ENCODE assay signal across 11 mouse cellular contexts in genomic region chr9:53967610-53968368, GRCm38 (mm10). TPM values are rescaled to one million over a fixed set of nuclear protein-coding genes. Genes with fewer than 3 reads are reported as not detected.
A peak's percentile ranks its signal among the peaks of the same experiment; 100 is the strongest.
DNase-seq lines count a peak whose midpoint lies in the region; ATAC-seq lines count a peak whose summit lies in the region.
"Had no signal": no experiment of that assay in that cellular context is flagged by ENCODE, and none has a peak within 500 bp of the region (broad histone marks: within the 10 kb centered on the region; RNA-seq: fewer than 3 reads in every experiment).

No protein-coding gene starts in this region.

- no peak overlapping the region for H3K9ac ChIP-seq in kidney, embryonic 16.5 days (replicated peaks; ENCODE audit: low read length)
- H3K9ac ChIP-seq: lung, embryonic 15.5 days had no signal

- H3K9me3 ChIP-seq in kidney, embryonic 16.5 days (ENCODE audit: low read length), result no peaks in the 10 kb centered on the region
- H3K9me3 ChIP-seq: lung, embryonic 15.5 days had no signal

- 62% methylated on average over 9 of the region's 9 CpGs for WGBS in kidney, embryonic 16.5 days

- H3K4me3 ChIP-seq in kidney, embryonic 16.5 days (ENCODE audit: low read length), result no peak overlapping the region
- H3K4me3 ChIP-seq: lung, embryonic 15.5 days had no signal

- DNase-seq in kidney, postnatal 4 days, result no peak
- peak; percentile 78 to 82 for DNase-seq in cerebellum, postnatal 10 days
- peak; percentile 59 for DNase-seq in mesoderm, embryonic 11.5 days (ENCODE audit: low read depth, low spot score)
- DNase-seq in gastrocnemius, adult 18-20 months (ENCODE audit: low spot score), result no peak
- DNase-seq in yolk sac, embryonic 10.5 days (ENCODE audit: low spot score), result no peak
- DNase-seq: kidney, adult 9 months; thymus, adult 2 months had no signal

- H3K36me3 ChIP-seq in kidney, embryonic 16.5 days (ENCODE audit: insufficient read depth, low read length), result no peaks in the 10 kb centered on the region
- H3K36me3 ChIP-seq: lung, embryonic 15.5 days had no signal

- H3K27ac ChIP-seq in kidney, embryonic 16.5 days (ENCODE audit: low read length), result no peak overlapping the region
- H3K27ac ChIP-seq: lung, embryonic 15.5 days had no signal

- no peak overlapping the region for H3K4me2 ChIP-seq in kidney, embryonic 16.5 days (replicated peaks; ENCODE audit: low read depth, low read length)
- H3K4me2 ChIP-seq: lung, embryonic 15.5 days had no signal

- H3K4me1 ChIP-seq in kidney, embryonic 16.5 days (ENCODE audit: insufficient read depth, low read length), result no peaks in the 10 kb centered on the region
- H3K4me1 ChIP-seq: lung, embryonic 15.5 days had no signal

- 0 out of 2 replicates have a peak, but pooled peaks have one; percentile 51 for ATAC-seq in kidney, embryonic 16.5 days (ENCODE audit: low FRiP score, low TSS enrichment)
- ATAC-seq in cerebellum, adult (ENCODE audit: insufficient number of reproducible peaks, low FRiP score, low TSS enrichment), result peak; percentile 98

- H3K27me3 ChIP-seq in kidney, embryonic 16.5 days (ENCODE audit: insufficient read depth, low read length), result no peaks in the 10 kb centered on the region

RNA-seq across cellular contexts. Expression of gene Elmod1, which starts 7.3 kb away (rescaled TPM):
- 0.41 and 0.55 TPM in 2 replicates for polyA plus RNA-seq in kidney, embryonic 16.5 days (2015; fragmentation: Nextera tagmentation; extraction: Ambion mirVana)
- total RNA-seq in gastrocnemius, adult 18-20 months (2021), result not detected
- polyA plus RNA-seq: small intestine, adult 2 months had no signal

Comparison
In these comparisons a context has a peak if more than half of its experiments do, and no peak if none do; other contexts are left out.
1. DNase-seq: peak in cerebellum, postnatal 10 days (2 of 2) and mesoderm, embryonic 11.5 days (single experiment); none in kidney, postnatal 4 days (0 of 2), gastrocnemius, adult 18-20 months (single experiment) and yolk sac, embryonic 10.5 days (single experiment).